Mouse (Mus musculus) kidney, adult 18-20 months (tissue): ENCODE measurements around the gene Rnf7.
"Not testable (repeated sequence)": the region's sequence is repeated elsewhere in the genome, so short reads cannot be mapped to it uniquely, and the experiment has no call there.

Experiments used
- DNase-seq: peaks from one replicate; pipeline ENCODE4 v3.0.0; 2021

Rnf7 gene

GRCm38 (mm10) chr9:96478071-96478888 is at the start of gene Rnf7:
Gene Rnf7, minus strand, starts transcription at chr9:96478675.
- peak; percentile 99 for DNase-seq

GRCm38 (mm10) chr9:96526011-96526410 is 47.5 kb upstream of the Rnf7 start:
- no peak for DNase-seq

GRCm38 (mm10) chr9:96524972-96525506 is 46.6 kb upstream of the Rnf7 start, which contains the start of gene Gm28729:
Gene Gm28729, minus strand, starts transcription at chr9:96525264.
- DNase-seq: no peak

GRCm38 (mm10) chr9:96523148-96523547 is 44.7 kb upstream of the Rnf7 start:
- DNase-seq: no peak

- not testable (repeated sequence) for DNase-seq
These were observed 43.1 kb upstream of the Rnf7 start for GRCm38 (mm10) chr9:96521574-96521973.

GRCm38 (mm10) chr9:96517429-96517828 is 39.0 kb upstream of the Rnf7 start:
- DNase-seq: no peak

GRCm38 (mm10) chr9:96516806-96517205 is 38.3 kb upstream of the Rnf7 start:
- DNase-seq: no peak

- no peak for DNase-seq
These were observed 37.3 kb upstream of the Rnf7 start for GRCm38 (mm10) chr9:96515737-96516136.

GRCm38 (mm10) chr9:96514278-96514677 is 35.8 kb upstream of the Rnf7 start:
- no peak for DNase-seq

GRCm38 (mm10) chr9:96506011-96506498 is 27.6 kb upstream of the Rnf7 start:
- DNase-seq: peak; percentile 58

- no peak for DNase-seq
These were observed 26.7 kb upstream of the Rnf7 start for GRCm38 (mm10) chr9:96505156-96505555.

- no peak for DNase-seq
These were observed 25.8 kb upstream of the Rnf7 start for GRCm38 (mm10) chr9:96504116-96504895.

GRCm38 (mm10) chr9:96502856-96503610 is 24.6 kb upstream of the Rnf7 start:
- peak; percentile 22 for DNase-seq

- DNase-seq: no peak
These were observed 22.7 kb upstream of the Rnf7 start for GRCm38 (mm10) chr9:96501217-96501616.

GRCm38 (mm10) chr9:96493212-96493611 is 14.7 kb upstream of the Rnf7 start:
- no peak for DNase-seq

GRCm38 (mm10) chr9:96491810-96492209 is 13.3 kb upstream of the Rnf7 start:
- DNase-seq: peak; percentile 49

- not testable (repeated sequence) for DNase-seq
These were observed 9.4 kb upstream of the Rnf7 start for GRCm38 (mm10) chr9:96487869-96488268.

GRCm38 (mm10) chr9:96483648-96484047 is 5.2 kb upstream of the Rnf7 start:
- no peak for DNase-seq

- no peak for DNase-seq
These were observed 4.6 kb upstream of the Rnf7 start for GRCm38 (mm10) chr9:96483028-96483427.

GRCm38 (mm10) chr9:96472356-96472755 is 6.1 kb downstream of the Rnf7 start:
- DNase-seq: no peak

- DNase-seq: not testable (repeated sequence)
These were observed 6.8 kb downstream of the Rnf7 start for GRCm38 (mm10) chr9:96471681-96472080.

- no peak for DNase-seq
These were observed 8.1 kb downstream of the Rnf7 start for GRCm38 (mm10) chr9:96470266-96470974.
